Mouse (Mus musculus): ENCODE data around the gene Psen1.

DNA sequence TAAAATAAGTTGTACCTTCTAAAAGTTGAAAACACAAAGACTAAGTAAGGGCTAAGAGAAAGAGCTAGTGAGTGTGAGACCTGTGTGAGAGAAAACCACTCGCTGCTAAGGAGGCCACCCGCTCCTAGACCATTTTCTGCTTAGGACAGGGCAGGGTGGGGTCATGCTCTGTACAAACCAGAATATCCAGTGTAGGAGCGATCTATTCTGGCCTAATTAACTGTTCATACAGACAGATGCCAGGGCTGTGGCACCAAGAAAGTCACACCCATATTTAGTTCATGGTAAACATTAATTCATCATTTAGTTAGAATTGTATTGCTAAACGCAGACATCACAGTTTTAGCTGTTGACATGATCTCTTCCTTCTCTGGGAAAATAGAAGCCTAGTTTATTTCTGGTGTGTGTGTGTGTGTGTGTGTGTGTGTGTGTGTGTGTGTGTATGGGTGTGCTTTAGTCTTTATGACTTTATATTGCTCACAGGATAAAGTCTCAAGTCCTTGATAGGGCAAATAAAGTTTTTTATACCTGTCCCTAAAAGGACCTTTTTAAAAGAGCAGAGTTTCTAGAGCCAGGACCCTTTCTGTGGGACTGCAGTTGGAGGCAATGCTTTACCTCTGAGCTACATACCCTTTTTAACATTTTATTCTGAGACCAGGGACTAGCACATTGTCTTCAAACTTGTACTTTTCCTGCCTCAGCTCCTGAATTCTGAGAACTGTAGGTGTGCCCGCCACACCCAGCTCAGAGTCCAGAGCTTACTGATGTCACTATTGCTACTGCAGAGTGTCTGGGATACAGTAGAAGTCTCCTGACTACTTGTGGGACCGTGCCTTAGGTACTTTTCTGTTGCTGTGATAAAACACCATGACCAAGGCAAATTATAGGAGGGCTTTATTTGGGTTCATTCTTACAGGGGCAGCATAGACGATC, 20.5 kb downstream of the Psen1 start:
- TF ChIP-seq CTCF (IDR thresholded peaks at IDR 0.05; ENCODE audit: control insufficient read depth, insufficient read depth, insufficient read length) (no peak), MAX (IDR thresholded peaks at IDR 0.05) (no peak), FOSL1 (IDR thresholded peaks at IDR 0.05; ENCODE audit: insufficient read depth, low read length, poor library complexity, severe bottlenecking) (no peak)
